Mouse (Mus musculus): Measurements from ENCODE around the gene Gm21764. TPM values are rescaled to one million over a fixed set of nuclear protein-coding genes. Genes with fewer than 3 reads are reported as not detected.
"Not testable (repeated sequence)": the region's sequence is repeated elsewhere in the genome, so short reads cannot be mapped to it uniquely, and the experiment has no call there.

Gm21764 gene
- polyA plus RNA-seq (2016; fragmentation: Nextera tagmentation; extraction: Ambion mirVana): not detected in 2 replicates

GRCm38 (mm10) chrY:18061712-18062111 lies at the start of gene Gm21764:
Gm21764 (minus strand) TSS chrY:18061812.
- not testable (repeated sequence) for H3K9me3 ChIP-seq; DNase-seq (ENCODE audit: low spot score)
- WGBS: no CpG with 5 or more reads among the region's 3 CpGs

GRCm38 (mm10) chrY:18088816-18089215 lies 27.2 kb upstream of the Gm21764 start, which contains the start of gene Ssty1:
Ssty1 (plus strand) TSS chrY:18089116.
- not testable (repeated sequence) for H3K4me1 ChIP-seq; H3K9me3 ChIP-seq; DNase-seq (ENCODE audit: low spot score); H3K36me3 ChIP-seq; H3K27ac ChIP-seq; H3K4me3 ChIP-seq; H3K27me3 ChIP-seq (ENCODE audit: insufficient read depth, poor library complexity, severe bottlenecking)

More at GRCm38 (mm10) chrY:18061712-18062111, at the start of gene Gm21764:
- H3K36me3 ChIP-seq; H3K4me3 ChIP-seq; H3K27me3 ChIP-seq (ENCODE audit: insufficient read depth, poor library complexity, severe bottlenecking); H3K4me1 ChIP-seq; H3K27ac ChIP-seq: not testable (repeated sequence)

Other genes with a start within 250 kb of the Gm21764 start
- not detected in 2 replicates for gene Gm21904, start 215.5 kb downstream of the Gm21764 start, polyA plus RNA-seq (2016; fragmentation: Nextera tagmentation; extraction: Ambion mirVana)
- not detected in 2 replicates for gene Gm20772, start 187.1 kb downstream of the Gm21764 start, polyA plus RNA-seq (2016; fragmentation: Nextera tagmentation; extraction: Ambion mirVana)
- gene Gm20831, start 187.1 kb downstream of the Gm21764 start, polyA plus RNA-seq (2016; fragmentation: Nextera tagmentation; extraction: Ambion mirVana): not detected in 2 replicates
- gene Srsy, start 124.5 kb downstream of the Gm21764 start, polyA plus RNA-seq (2016; fragmentation: Nextera tagmentation; extraction: Ambion mirVana): not detected in 2 replicates
- gene Ssty1, start 27.3 kb upstream of the Gm21764 start, polyA plus RNA-seq (2016; fragmentation: Nextera tagmentation; extraction: Ambion mirVana): not detected in 2 replicates